Mouse (Mus musculus): ENCODE measurements around the gene Anks1.

DNA sequence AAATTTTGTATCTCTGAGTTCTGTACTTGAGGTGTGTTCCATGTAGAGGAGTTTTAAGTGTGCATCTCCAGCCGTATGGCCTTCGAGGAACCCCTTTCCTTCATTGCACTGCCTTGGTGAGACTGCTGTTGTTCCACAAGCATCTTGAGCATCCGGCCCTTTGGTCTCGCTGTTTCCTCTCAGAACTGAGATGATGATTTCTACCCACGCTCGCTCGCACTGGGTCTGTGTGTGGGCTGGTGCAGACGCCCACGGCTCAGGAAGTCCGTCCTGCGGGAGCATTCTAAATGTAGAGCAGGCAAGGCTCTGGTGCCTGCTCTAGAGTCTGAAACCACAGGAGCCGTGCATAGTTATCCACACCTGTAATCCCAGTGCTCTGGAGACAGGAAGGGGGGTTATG is 88.1 kb downstream of the Anks1 start:
- TF ChIP-seq POLR2A (IDR thresholded peaks at IDR 0.05; ENCODE audit: borderline replicate concordance, insufficient read depth, low read length): no peak
- no peak for TF ChIP-seq CTCF (IDR thresholded peaks at IDR 0.05; ENCODE audit: borderline replicate concordance, insufficient read depth, low read depth, low read length)
